Mouse (Mus musculus) intestine, postnatal 0 days (tissue): ENCODE data around the gene Tpst2. TPM values are rescaled to one million over a fixed set of nuclear protein-coding genes. Genes with fewer than 3 reads are reported as not detected.
A peak's percentile ranks its signal among the peaks of the same experiment; 100 is the strongest.

Source experiments
- ATAC-seq: fragments of 200-750 bp; cut with Nextera tagmentation; 2 replicates; pipeline ENCODE4 v1.8.0; 2017; ENCODE audit warnings: mild to moderate bottlenecking, moderate TSS enrichment, moderate library complexity
- H3K27ac ChIP-seq: fragments of 300-500 bp; sonication (generic); 2 replicates; pipeline ENCODE4 v1.5.1; 2014; ENCODE audit warnings: mild to moderate bottlenecking, low read depth, low read length, moderate library complexity
- H3K27me3 ChIP-seq: fragments of 300-500 bp; sonication (generic); replicated peaks from 2 replicates; pipeline ENCODE4 v1.6.1; 2014; ENCODE audit warnings: low read length, mixed read lengths; ENCODE audit not compliant: control insufficient read depth, insufficient read depth
- H3K36me3 ChIP-seq: fragments of 300-500 bp; sonication (generic); 2 replicates; pipeline ENCODE4 v1.6.1; 2014; ENCODE audit warnings: mild to moderate bottlenecking, moderate library complexity; ENCODE audit not compliant: control insufficient read depth, insufficient read depth
- H3K4me1 ChIP-seq: fragments of 300-500 bp; sonication (generic); replicated peaks from 2 replicates; pipeline ENCODE4 v1.6.1; 2014; ENCODE audit warnings: antibody characterized with exemption, low read length, mixed read lengths; ENCODE audit not compliant: control insufficient read depth, insufficient read depth
- H3K4me2 ChIP-seq: fragments of 300-500 bp; sonication (generic); replicated peaks from 2 replicates; pipeline ENCODE4 v1.6.1; 2014; ENCODE audit warnings: low read depth, mild to moderate bottlenecking, moderate library complexity
- H3K4me3 ChIP-seq: fragments of 300-500 bp; sonication (generic); 2 replicates; pipeline ENCODE4 v1.5.1; 2014; ENCODE audit warnings: low read depth, low read length
- H3K9ac ChIP-seq: fragments of 300-500 bp; sonication (generic); 2 replicates; pipeline ENCODE4 v1.6.1; 2014; ENCODE audit warnings: mild to moderate bottlenecking, low read depth, low read length
- H3K9me3 ChIP-seq: fragments of 300-500 bp; sonication (generic); 2 replicates; pipeline ENCODE4 v1.6.1; 2016; ENCODE audit warnings: mixed run types; ENCODE audit not compliant: control insufficient read depth
- CTCF ChIP-seq: sonication (generic); IDR thresholded peaks from 2 replicates; pipeline ENCODE4 v1.5.1; 2016; ENCODE audit warnings: low read depth, mild to moderate bottlenecking, control low read depth, antibody characterized with exemption, moderate library complexity
- WGBS: fragments of 180-500 bp; shearing (Covaris S2); extraction: QIAGEN DNeasy Blood & Tissue Kit; methylation state at CpG from one replicate; pipeline ENCODE4 v1.1.7; 2014; 5-methylcytosine and 5-hydroxymethylcytosine counted together
- polyA plus RNA-seq: library from polyadenylated mRNA; unstranded; fragments of >200 nt; fragmentation: Nextera tagmentation; extraction: Ambion mirVana; gene quantifications from 2 replicates; pipeline ENCODE4 v1.2.1, GENCODE M21; 2015

The Tpst2 gene
- polyA plus RNA-seq, 1 experiment from 2014 or later, result 45.3 TPM

DNA sequence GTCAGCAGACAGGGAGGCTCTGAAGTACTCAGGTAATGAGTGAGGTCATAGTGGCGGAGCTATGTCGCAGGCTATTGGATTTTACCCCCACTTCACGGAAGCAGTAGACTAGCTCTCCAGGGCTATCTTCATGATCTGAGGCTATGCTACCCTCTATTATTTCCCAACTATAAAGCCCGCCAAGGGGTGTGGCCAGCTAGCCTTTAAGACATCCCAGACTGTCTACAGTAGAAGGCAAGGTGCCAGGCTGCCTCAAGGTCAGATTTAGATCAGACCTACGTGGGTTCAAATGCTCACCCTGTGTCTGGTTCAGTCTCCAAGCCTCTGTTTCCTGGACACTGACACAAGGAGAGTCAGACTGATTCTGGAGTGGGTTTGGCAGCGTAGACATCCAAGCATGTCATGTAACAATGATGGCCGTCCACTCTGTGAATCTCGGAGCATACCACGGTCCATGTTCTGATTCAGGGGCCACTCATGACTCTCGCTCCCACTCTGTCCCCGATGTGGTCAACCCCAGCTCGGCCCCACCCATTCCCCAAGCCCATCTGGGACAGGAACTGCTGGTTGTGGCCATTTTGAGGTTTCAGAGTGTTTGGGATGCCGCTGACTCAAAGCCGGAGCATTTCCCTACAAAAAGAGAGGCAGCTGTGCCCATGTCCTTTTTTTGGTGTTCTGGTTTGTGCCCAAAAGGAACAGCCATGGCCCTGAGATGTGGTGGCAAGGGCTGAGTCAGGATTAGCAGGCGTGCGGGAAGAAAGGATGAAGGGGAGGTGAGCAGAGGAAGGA lies 16.4 kb upstream of the Tpst2 start:
- ATAC-seq, result peak; percentile 22; the same call in 1 of the 2 replicates
- Histone ChIP-seq H3K36me3 (no peaks in the 10 kb centered on the region), H3K4me2 (no peak overlapping the region), H3K9ac (no peak overlapping the region), H3K27me3 (0 out of 2 replicates have a peak, but pooled peaks cover 5% of the 10 kb centered on the region), H3K4me1 (no peaks in the 10 kb centered on the region), H3K4me3 (no peak overlapping the region), H3K27ac (no peak overlapping the region), H3K9me3 (no peaks in the 10 kb centered on the region)
- no peak for TF ChIP-seq CTCF
- 79% methylated on average over 16 of the region's 16 CpGs for WGBS

DNA sequence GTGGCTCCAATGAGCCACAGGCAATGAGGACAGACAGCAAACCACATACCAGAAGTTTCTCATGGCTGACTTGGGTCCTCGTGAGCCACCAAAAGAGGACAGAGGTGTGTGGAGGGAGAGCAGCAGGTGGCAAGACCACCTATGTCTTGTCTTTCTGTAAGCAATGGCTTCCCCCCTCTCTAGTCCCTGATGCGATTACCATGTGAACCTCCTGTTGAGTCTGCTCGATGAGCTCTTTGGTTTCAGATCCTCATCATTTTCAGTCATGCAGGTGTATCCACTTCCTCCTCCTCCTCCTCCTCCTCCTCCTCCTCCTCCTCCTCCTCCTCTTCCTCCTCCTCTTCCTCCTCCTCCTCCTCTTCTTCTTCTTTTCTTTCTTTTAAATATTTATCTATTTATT lies 15.7 kb upstream of the Tpst2 start:
- 78% methylated on average over 3 of the region's 3 CpGs for WGBS
- no peak for ATAC-seq
- no peak overlapping the region for H3K9ac ChIP-seq
- H3K9me3 ChIP-seq, result no peaks in the 10 kb centered on the region
- H3K4me2 ChIP-seq, result no peak overlapping the region
- TF ChIP-seq CTCF, result no peak
- no peaks in the 10 kb centered on the region for H3K36me3 ChIP-seq
- H3K4me1 ChIP-seq, result 0 out of 2 replicates have a peak, but pooled peaks cover 1% of the 10 kb centered on the region
- H3K27ac ChIP-seq, result no peak overlapping the region
- no peak overlapping the region for H3K4me3 ChIP-seq
- H3K27me3 ChIP-seq, result 0 out of 2 replicates have a peak, but pooled peaks cover 5% of the 10 kb centered on the region

DNA sequence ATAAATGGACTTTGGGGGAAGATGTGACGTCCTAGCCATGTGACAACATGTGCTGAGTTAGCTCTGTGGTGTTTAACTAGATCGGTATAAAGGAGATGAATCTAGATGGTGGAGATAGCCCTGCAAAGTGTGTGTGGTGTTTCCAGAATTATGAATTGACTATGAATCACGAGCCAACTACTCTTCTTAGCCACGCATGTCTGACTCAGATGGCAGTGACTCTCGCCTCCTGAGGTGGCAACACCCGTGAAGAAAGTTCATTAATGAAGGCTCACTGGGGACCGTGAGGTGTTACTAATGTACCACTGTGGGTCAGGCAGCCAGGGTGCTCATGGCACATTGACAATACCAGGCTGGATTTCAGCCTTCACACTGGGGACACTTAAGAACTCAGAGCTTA lies 12.4 kb upstream of the Tpst2 start:
- H3K36me3 ChIP-seq, result no peaks in the 10 kb centered on the region
- no peak for ATAC-seq
- TF ChIP-seq CTCF, result no peak
- WGBS, result 77% methylated on average over 7 of the region's 7 CpGs
- no peaks in the 10 kb centered on the region for H3K9me3 ChIP-seq
- peaks cover 5% of the 10 kb centered on the region; the same call in 1 of the 2 replicates for H3K27me3 ChIP-seq
- no peak overlapping the region for H3K27ac ChIP-seq
- 0 out of 2 replicates have a peak, but pooled peaks cover 6% of the 10 kb centered on the region for H3K4me1 ChIP-seq
- no peak overlapping the region for H3K4me2 ChIP-seq
- H3K9ac ChIP-seq, result no peak overlapping the region
- no peak overlapping the region for H3K4me3 ChIP-seq

DNA sequence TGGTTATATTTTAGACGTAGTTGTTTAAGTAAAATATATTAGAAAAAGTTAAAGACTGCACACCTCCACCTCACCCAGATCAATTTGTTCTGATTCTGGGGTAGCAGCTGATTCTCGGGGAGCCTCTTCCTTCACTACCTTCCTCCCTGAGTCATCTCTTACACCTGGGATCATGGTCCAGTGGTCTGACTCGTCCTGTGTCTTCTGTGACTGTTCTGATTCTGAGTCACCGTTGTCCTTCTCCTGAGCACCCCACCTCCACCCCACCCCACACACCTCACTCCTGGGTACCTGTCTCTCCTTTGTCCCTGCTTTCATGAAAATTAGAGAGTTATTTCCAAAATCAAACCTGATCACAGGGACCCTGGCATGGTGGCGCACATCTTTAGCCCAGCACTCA lies 11.4 kb upstream of the Tpst2 start:
- peaks cover 5% of the 10 kb centered on the region; the same call in 1 of the 2 replicates for H3K27me3 ChIP-seq
- 69% methylated on average over 5 of the region's 5 CpGs for WGBS
- 0 out of 2 replicates have a peak overlapping the region, but pooled peaks have one; percentile 7 for H3K4me2 ChIP-seq
- H3K9me3 ChIP-seq, result no peaks in the 10 kb centered on the region
- H3K4me3 ChIP-seq, result no peak overlapping the region
- no peak for ATAC-seq
- H3K9ac ChIP-seq, result no peak overlapping the region
- H3K36me3 ChIP-seq, result no peaks in the 10 kb centered on the region
- H3K27ac ChIP-seq, result no peak overlapping the region
- H3K4me1 ChIP-seq, result 0 out of 2 replicates have a peak, but pooled peaks cover 6% of the 10 kb centered on the region
- TF ChIP-seq CTCF, result no peak

DNA sequence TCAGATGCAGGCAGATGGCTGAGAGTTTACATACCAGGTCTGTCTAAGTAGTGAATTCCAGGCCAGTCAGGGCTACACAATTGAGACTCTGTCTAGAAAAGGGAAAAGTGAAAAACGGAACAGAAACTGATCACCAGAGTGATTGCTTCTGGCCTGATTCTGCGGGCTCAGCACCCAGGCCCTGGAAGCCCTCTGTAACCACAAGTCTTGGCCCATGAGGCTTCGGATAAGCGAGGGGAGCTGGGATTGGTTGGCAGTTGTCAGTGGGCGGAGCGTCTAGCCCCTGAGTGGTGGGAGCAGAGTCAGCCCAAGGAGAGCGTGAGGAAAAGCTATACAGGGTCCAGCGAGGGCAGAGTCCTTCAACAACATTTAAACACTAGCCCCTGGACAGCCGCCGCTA lies 11.0 kb upstream of the Tpst2 start:
- Histone ChIP-seq H3K4me2 (peak overlapping the region; percentile 7; the same call in 1 of the 2 replicates), H3K27ac (no peak overlapping the region)

DNA sequence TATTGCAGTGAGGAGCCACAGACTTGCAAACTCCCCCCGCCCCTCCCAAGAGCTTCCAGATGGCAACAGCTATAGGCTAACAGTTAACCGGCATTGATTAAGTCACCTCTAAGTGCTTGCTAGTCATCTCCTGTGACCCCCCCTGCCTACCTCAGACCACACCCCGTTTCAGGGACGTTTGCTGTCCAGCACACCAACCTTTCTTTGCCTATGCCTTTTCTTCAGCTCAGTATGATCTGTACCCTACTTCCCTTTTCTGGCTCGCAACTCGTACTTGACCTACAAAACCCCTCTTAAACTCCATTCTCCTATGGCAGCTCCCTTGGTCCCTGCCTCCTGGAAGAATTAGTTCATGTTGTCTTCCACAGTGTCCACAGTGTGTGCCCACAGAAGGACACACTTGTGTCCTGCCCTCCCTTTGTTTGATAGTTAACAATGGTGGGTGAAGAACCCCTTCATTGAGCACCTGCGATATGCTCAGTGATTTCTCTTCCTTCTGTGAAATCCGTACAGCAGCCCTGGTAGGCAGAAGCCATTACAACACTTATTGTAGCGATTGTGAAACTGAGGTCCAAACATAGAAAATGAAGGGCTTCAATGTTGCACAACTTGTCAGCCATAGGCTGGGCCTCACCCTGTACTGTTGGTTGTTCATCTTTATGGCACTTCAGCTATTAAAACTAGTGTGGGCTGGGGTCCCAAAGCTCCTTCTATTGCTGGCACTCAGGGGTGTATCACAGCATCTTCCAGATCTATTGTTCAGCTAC lies 10.3 kb upstream of the Tpst2 start:
- peak overlapping the region; percentile 7; the same call in 1 of the 2 replicates for H3K4me2 ChIP-seq
- no peak overlapping the region for H3K4me3 ChIP-seq
- ATAC-seq, result peak; percentile 36; the same call in 1 of the 2 replicates
- 43% methylated on average over 9 of the region's 9 CpGs for WGBS
- H3K9me3 ChIP-seq, result no peaks in the 10 kb centered on the region
- no peak overlapping the region for H3K9ac ChIP-seq
- no peak overlapping the region for H3K27ac ChIP-seq
- peaks cover 5% of the 10 kb centered on the region; the same call in 1 of the 2 replicates for H3K27me3 ChIP-seq
- H3K36me3 ChIP-seq, result no peaks in the 10 kb centered on the region
- TF ChIP-seq CTCF, result no peak
- 0 out of 2 replicates have a peak, but pooled peaks cover 6% of the 10 kb centered on the region for H3K4me1 ChIP-seq

More for the DNA sequence above, 11.0 kb upstream of the Tpst2 start:
- 0 out of 2 replicates have a peak, but pooled peaks cover 6% of the 10 kb centered on the region for H3K4me1 ChIP-seq
- no peak for TF ChIP-seq CTCF
- H3K27me3 ChIP-seq, result peaks cover 5% of the 10 kb centered on the region; the same call in 1 of the 2 replicates
- H3K9me3 ChIP-seq, result no peaks in the 10 kb centered on the region
- no peak for ATAC-seq
- no peaks in the 10 kb centered on the region for H3K36me3 ChIP-seq
- WGBS, result 15% methylated on average over 10 of the region's 10 CpGs
- H3K4me3 ChIP-seq, result no peak overlapping the region
- H3K9ac ChIP-seq, result no peak overlapping the region
